Mouse (Mus musculus) liver, adult 2 months (tissue): ENCODE results near the gene Slc16a12. TPM values are rescaled to one million over a fixed set of nuclear protein-coding genes. Genes with fewer than 3 reads are reported as not detected.

ENCODE experiments used
- DNase-seq: peaks from one replicate; pipeline ENCODE4 v3.0.0-alpha.2; 2011; ENCODE audit warnings: low read depth, low spot score; ENCODE audit errors: extremely low read depth
- H3K27ac ChIP-seq: fragments of 200-500 bp; replicated peaks from 2 replicates; pipeline ENCODE4 v1.5.1; 2012; ENCODE audit warnings: low read depth, mild to moderate bottlenecking, control low read depth, inconsistent platforms, low read length; ENCODE audit not compliant: insufficient read depth
- H3K27me3 ChIP-seq: fragments of 200-500 bp; 2 replicates; pipeline ENCODE4 v1.6.1; 2012; ENCODE audit warnings: mild to moderate bottlenecking, moderate library complexity, low read length, inconsistent platforms; ENCODE audit not compliant: control insufficient read depth, insufficient read depth
- H3K36me3 ChIP-seq: fragments of 200-500 bp; 2 replicates; pipeline ENCODE4 v1.6.1; 2012; ENCODE audit warnings: low read length, inconsistent platforms; ENCODE audit not compliant: control insufficient read depth, insufficient read depth
- H3K4me1 ChIP-seq: fragments of 200-500 bp; 2 replicates; pipeline ENCODE4 v1.6.1; 2011; ENCODE audit warnings: low read length; ENCODE audit not compliant: control insufficient read depth, insufficient read depth
- H3K4me3 ChIP-seq: fragments of 200-500 bp; 2 replicates; pipeline ENCODE4 v1.5.1; 2011; ENCODE audit warnings: low read depth, mild to moderate bottlenecking, control low read depth, low read length, moderate library complexity; ENCODE audit not compliant: insufficient read depth
- H3K79me2 ChIP-seq: fragments of 200-500 bp; 2 replicates; pipeline ENCODE4 v1.6.1; 2012; ENCODE audit warnings: inconsistent platforms, mild to moderate bottlenecking, low read length, moderate library complexity; ENCODE audit not compliant: control insufficient read depth, insufficient read depth
- H3K9ac ChIP-seq: fragments of 200-500 bp; 2 replicates; pipeline ENCODE4 v1.6.1; 2012; ENCODE audit warnings: low read depth, mild to moderate bottlenecking, control low read depth, inconsistent platforms, low read length
- CTCF ChIP-seq: fragments of 200-500 bp; IDR thresholded peaks from 2 replicates; pipeline ENCODE4 v1.5.1; 2011; ENCODE audit warnings: low read depth, low read length, control low read depth
- POLR2A ChIP-seq: fragments of 200-500 bp; IDR thresholded peaks from 2 replicates; pipeline ENCODE4 v1.6.1; 2011; ENCODE audit warnings: low read length, control low read depth; ENCODE audit not compliant: insufficient read depth; ENCODE audit errors: extremely low read depth
- WGBS: fragments of 180-500 bp; shearing (Covaris S2); methylation state at CpG from one replicate; pipeline ENCODE4 v1.1.7; 2018; 5-methylcytosine and 5-hydroxymethylcytosine counted together
- polyA plus RNA-seq: library from polyadenylated mRNA; depleted of rRNA; stranded (reverse); fragments of >200 nt; gene quantifications from 2 replicates; pipeline ENCODE4 v1.2.3, GENCODE M21; 2012
- total RNA-seq: library from RNA; depleted of rRNA; stranded (reverse); fragments of >200 nt; gene quantifications from 2 replicates; pipeline ENCODE4 v1.2.3, GENCODE M21; 2014

Slc16a12 gene
- total and polyA plus RNA-seq, 2 experiments: 18.6 to 85.9 TPM

DNA sequence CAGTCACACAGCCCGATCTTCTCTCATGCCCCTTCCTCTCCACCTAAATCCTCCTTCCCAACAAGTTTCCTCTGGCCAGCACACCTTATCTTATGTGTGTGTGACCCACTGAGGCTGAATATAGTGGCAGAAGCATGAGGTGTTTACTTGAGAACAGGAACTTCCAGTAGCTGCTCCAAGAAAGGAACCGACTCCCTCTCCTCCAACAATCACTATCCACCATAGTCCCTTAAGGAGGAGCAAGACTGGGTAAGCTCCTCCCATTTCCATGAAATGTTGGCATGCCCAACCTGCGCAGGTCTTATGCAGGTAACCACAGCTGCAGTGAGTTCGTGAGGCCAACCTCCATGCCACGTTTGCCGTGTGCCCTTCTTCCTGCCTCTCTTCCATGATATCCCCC lies 23.7 kb upstream of the Slc16a12 start:
- no peak for TF ChIP-seq POLR2A
- no peak for TF ChIP-seq CTCF
- H3K4me3 ChIP-seq: no peak overlapping the region
- H3K79me2 ChIP-seq: no peaks in the 10 kb centered on the region
- no peak for DNase-seq
- peaks cover 3% of the 10 kb centered on the region; the same call in 1 of the 2 replicates for H3K4me1 ChIP-seq
- 93% methylated on average over 6 of the region's 6 CpGs for WGBS
- H3K27me3 ChIP-seq: no peaks in the 10 kb centered on the region
- no peak overlapping the region for H3K27ac ChIP-seq
- H3K9ac ChIP-seq: no peak overlapping the region
- no peaks in the 10 kb centered on the region for H3K36me3 ChIP-seq

GRCm38 (mm10) chr19:34758754-34759153 lies 11.7 kb upstream of the Slc16a12 start:
- Histone ChIP-seq H3K4me3 (no peak overlapping the region), H3K9ac (peak overlapping the region; percentile 19; the same call in 1 of the 2 replicates), H3K27me3 (no peaks in the 10 kb centered on the region), H3K36me3 (no peaks in the 10 kb centered on the region), H3K4me1 (peaks cover 20% of the 10 kb centered on the region), H3K79me2 (no peaks in the 10 kb centered on the region), H3K27ac (peak overlapping the region; percentile 88)
- DNase-seq: peak; percentile 99
- 5% methylated on average over 1 of the region's 1 CpGs for WGBS
- TF ChIP-seq POLR2A (no peak), CTCF (no peak)

- WGBS: 31% methylated on average over 7 of the region's 7 CpGs
- Histone ChIP-seq H3K9ac (peak overlapping the region; percentile 55), H3K4me3 (no peak overlapping the region), H3K79me2 (no peaks in the 10 kb centered on the region), H3K27ac (peak overlapping the region; percentile 97), H3K36me3 (no peaks in the 10 kb centered on the region), H3K4me1 (peaks cover 20% of the 10 kb centered on the region), H3K27me3 (no peaks in the 10 kb centered on the region)
- DNase-seq: peak; percentile 95
- no peak for TF ChIP-seq CTCF
- TF ChIP-seq POLR2A: no peak
These were observed 9.6 kb upstream of the Slc16a12 start for GRCm38 (mm10) chr19:34756561-34757240.

DNA sequence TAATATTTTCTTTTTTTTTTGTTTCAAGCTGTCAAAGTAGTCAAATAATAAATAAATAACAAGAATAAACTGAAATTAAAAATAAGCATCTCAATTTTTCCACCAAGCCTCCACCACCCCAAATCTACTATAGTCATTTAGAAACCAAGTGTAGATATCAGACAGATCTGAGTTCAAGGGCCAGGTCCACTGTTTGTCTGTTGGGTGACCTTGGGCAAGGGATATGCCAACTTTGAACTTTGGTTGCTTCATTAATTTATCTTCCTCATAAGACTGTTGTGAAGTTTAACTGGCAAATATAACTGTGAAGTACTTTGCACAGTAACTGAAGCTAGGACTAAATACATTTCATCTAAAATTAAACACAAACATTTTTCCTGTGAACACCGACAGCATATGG lies 8.6 kb upstream of the Slc16a12 start:
- DNase-seq: peak; percentile 97
- Histone ChIP-seq H3K27me3 (no peaks in the 10 kb centered on the region), H3K36me3 (no peaks in the 10 kb centered on the region), H3K27ac (peak overlapping the region; percentile 97), H3K4me1 (peaks cover 20% of the 10 kb centered on the region), H3K9ac (peak overlapping the region; percentile 55), H3K79me2 (no peaks in the 10 kb centered on the region), H3K4me3 (no peak overlapping the region)
- no peak for TF ChIP-seq POLR2A
- TF ChIP-seq CTCF: no peak
- WGBS: 29% methylated on average over 1 of the region's 1 CpGs

DNA sequence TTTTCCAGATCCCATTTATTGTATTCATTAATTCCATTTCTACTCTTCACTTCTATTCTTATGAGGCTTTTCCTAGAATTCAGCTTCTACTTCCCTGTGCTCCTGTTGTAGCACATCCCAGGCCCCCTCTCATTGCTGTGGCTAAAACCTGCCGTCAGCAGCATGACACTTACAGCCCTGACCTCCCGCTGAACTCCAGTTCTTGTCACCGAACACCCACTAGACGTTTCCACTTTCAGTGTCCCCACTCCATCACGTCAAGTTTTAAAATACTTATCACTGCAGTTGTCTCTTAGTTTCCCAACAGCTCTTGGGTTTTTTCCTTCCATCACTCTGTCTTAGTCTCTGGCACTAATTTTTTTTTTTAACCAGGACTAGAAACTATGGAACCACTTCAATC lies 6.2 kb upstream of the Slc16a12 start:
- Histone ChIP-seq H3K36me3 (no peaks in the 10 kb centered on the region), H3K9ac (no peak overlapping the region), H3K27ac (no peak overlapping the region), H3K79me2 (no peaks in the 10 kb centered on the region), H3K4me3 (no peak overlapping the region), H3K27me3 (no peaks in the 10 kb centered on the region), H3K4me1 (peaks cover 22% of the 10 kb centered on the region)
- TF ChIP-seq POLR2A (no peak), CTCF (no peak)
- DNase-seq: no peak
- 44% methylated on average over 5 of the region's 5 CpGs for WGBS

DNA sequence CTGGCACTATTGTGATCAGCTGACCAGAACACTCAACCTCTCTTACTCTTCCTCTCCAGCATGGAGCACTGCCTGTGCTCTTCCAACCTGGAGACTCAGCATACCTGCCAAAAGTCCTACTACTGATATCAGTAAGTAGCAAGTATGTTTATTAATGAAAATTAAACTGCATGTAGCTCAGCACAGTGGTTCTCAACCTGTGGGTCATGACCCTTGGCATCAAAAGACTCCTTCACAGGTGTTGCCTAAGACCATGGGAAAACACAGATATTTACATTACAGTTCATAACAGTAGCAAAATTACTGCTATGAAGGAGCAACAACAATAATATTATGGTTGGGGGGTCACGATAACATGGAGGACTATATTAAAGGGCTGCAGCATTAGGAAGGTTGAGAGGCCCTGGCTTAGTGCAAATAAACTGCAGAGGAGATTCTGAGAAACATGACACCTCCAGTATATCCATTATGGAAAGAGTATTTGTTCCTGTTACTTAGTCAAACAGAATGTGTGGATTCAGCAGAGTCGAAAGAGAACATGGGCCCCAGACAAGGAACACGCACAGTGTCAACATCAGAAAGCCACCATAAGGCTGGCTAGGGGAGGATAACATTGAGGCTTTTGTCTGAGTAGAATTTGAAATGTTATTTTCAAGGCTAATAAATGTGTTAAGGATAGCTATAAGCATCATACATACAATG lies 5.5 kb upstream of the Slc16a12 start:
- Histone ChIP-seq H3K79me2 (no peaks in the 10 kb centered on the region), H3K36me3 (no peaks in the 10 kb centered on the region), H3K27me3 (no peaks in the 10 kb centered on the region), H3K4me1 (peaks cover 17% of the 10 kb centered on the region), H3K9ac (no peak overlapping the region), H3K27ac (no peak overlapping the region), H3K4me3 (no peak overlapping the region)
- TF ChIP-seq CTCF: no peak
- TF ChIP-seq POLR2A: no peak
- no peak for DNase-seq
- WGBS: 69% methylated on average over 3 of the region's 3 CpGs
